7 mouse cellular contexts compared by ENCODE assay signal in genomic region chr1:90221811-90222361, GRCm38 (mm10). TPM values are rescaled to one million over a fixed set of nuclear protein-coding genes. Genes with fewer than 3 reads are reported as not detected.
DNase-seq lines count a peak whose midpoint lies in the region; ATAC-seq lines count a peak whose summit lies in the region.

No protein-coding gene starts in this region.

- H3K27ac ChIP-seq in forebrain, embryonic 10.5 days = peak overlapping the region; percentile 81

- intact Hi-C loops in left cerebral cortex, postnatal 25 days (cut with DNase I) = no loop called here
- intact Hi-C loops in heart, postnatal 36 days (cut with DNase I) = no loop called here

- peak; percentile 63 for DNase-seq in forebrain, embryonic 10.5 days (ENCODE audit: extremely low spot score, low spot score)
- peak; percentile 73 to 93 for DNase-seq in left cerebral cortex, postnatal 25 days (ENCODE audit: low spot score in 2 of 2)
- DNase-seq in right cerebral cortex, adult 18-20 months = peak; percentile 88
- no peak for DNase-seq in urinary bladder, postnatal 36 days (ENCODE audit: low spot score in 2 of 2)
- DNase-seq in heart, postnatal 36 days = no peak
- no peak for DNase-seq in kidney, postnatal 36 days

- no peaks in the 10 kb centered on the region for H3K9me3 ChIP-seq in forebrain, embryonic 10.5 days

- H3K36me3 ChIP-seq in forebrain, embryonic 10.5 days (replicated peaks) = peaks cover 10% of the 10 kb centered on the region; the same call in 1 of the 2 replicates

- WGBS in forebrain, embryonic 10.5 days = 61% methylated on average over 18 of the region's 18 CpGs

- peaks cover 6% of the 10 kb centered on the region; the same call in 1 of the 2 replicates for H3K27me3 ChIP-seq in forebrain, embryonic 10.5 days (ENCODE audit: poor library complexity, severe bottlenecking)

- ATAC-seq in hematopoietic stem cell, adult 5-6 weeks (replicated peaks in 1 of 2; ENCODE audit: insufficient read depth in 1 of 2, low FRiP score in 2 of 2, low TSS enrichment in 1 of 2, low read depth in 1 of 2, poor library complexity in 2 of 2, severe bottlenecking in 2 of 2) = peak; percentile 75 to 86

- H3K4me1 ChIP-seq in forebrain, embryonic 10.5 days = peaks cover 65% of the 10 kb centered on the region

- H3K4me3 ChIP-seq in forebrain, embryonic 10.5 days = peak overlapping the region; percentile 23; the same call in 1 of the 2 replicates

RNA-seq across cellular contexts. Expression of gene Ackr3, which starts 18.1 kb away (rescaled TPM):
- 19.3 and 21.5 TPM in 2 replicates for polyA plus RNA-seq in forebrain, embryonic 10.5 days (2016; fragmentation: Nextera tagmentation; extraction: Ambion mirVana)
- 0.30 TPM in 1 of 2 replicates, not detected in the other for total RNA-seq in hematopoietic stem cell, adult 5-6 weeks (2017)
- 1 to 10 TPM; 7.2 to 8.6 TPM for total RNA-seq in left cerebral cortex, postnatal 25 days (2021)
- 10 to 100 TPM; 56.4 to 92.5 TPM for total RNA-seq in heart, postnatal 36 days (2021)

Comparison
In these comparisons a context has a peak if more than half of its experiments do, and no peak if none do; other contexts are left out.
1. DNase-seq: peak in forebrain, embryonic 10.5 days (single experiment), left cerebral cortex, postnatal 25 days (2 of 2) and right cerebral cortex, adult 18-20 months (single experiment); none in urinary bladder, postnatal 36 days (0 of 2), heart, postnatal 36 days (0 of 2) and kidney, postnatal 36 days (0 of 2).
2. RNA of gene Ackr3, which starts 18.1 kb away (total RNA-seq): 56.4 to 92.5 TPM in heart, postnatal 36 days; 7.2 to 8.6 TPM in left cerebral cortex, postnatal 25 days and 0.30 TPM in hematopoietic stem cell, adult 5-6 weeks; every median in the first group is over 4 times any median in the second.